Mouse (Mus musculus) liver, embryonic 13.5 days (tissue): ENCODE results near the gene Tubb5. TPM values are rescaled to one million over a fixed set of nuclear protein-coding genes. Genes with fewer than 3 reads are reported as not detected.
A peak's percentile ranks its signal among the peaks of the same experiment; 100 is the strongest.

ENCODE experiments used
- ATAC-seq: fragments of 200-750 bp; cut with Nextera tagmentation; 2 replicates; pipeline ENCODE4 v1.8.0; 2017; ENCODE audit warnings: low read depth, mild to moderate bottlenecking, moderate number of reproducible peaks, moderate library complexity
- DNase-seq: peaks from one replicate; pipeline ENCODE4 v3.0.0; 2022
- H3K27ac ChIP-seq: fragments of 300-500 bp; sonication (generic); 2 replicates; pipeline ENCODE4 v1.5.1; 2015; ENCODE audit warnings: moderate library complexity, mild to moderate bottlenecking, inconsistent platforms
- H3K27me3 ChIP-seq: fragments of 300-500 bp; sonication (generic); 2 replicates; pipeline ENCODE4 v1.6.1; 2015; ENCODE audit warnings: mild to moderate bottlenecking, inconsistent platforms
- H3K36me3 ChIP-seq: fragments of 300-500 bp; sonication (generic); 2 replicates; pipeline ENCODE4 v1.6.1; 2015; ENCODE audit warnings: mild to moderate bottlenecking, inconsistent platforms
- H3K4me1 ChIP-seq: fragments of 300-500 bp; sonication (generic); replicated peaks from 2 replicates; pipeline ENCODE4 v1.6.1; 2015; ENCODE audit warnings: inconsistent platforms
- H3K4me2 ChIP-seq: fragments of 300-500 bp; sonication (generic); 2 replicates; pipeline ENCODE4 v1.6.1; 2015; ENCODE audit warnings: inconsistent platforms, mild to moderate bottlenecking, moderate library complexity
- H3K4me3 ChIP-seq: fragments of 300-500 bp; sonication (generic); replicated peaks from 2 replicates; pipeline ENCODE4 v1.5.1; 2015; ENCODE audit warnings: mild to moderate bottlenecking, inconsistent platforms
- H3K9ac ChIP-seq: fragments of 300-500 bp; sonication (generic); 2 replicates; pipeline ENCODE4 v1.6.1; 2015; ENCODE audit warnings: mild to moderate bottlenecking, inconsistent platforms
- H3K9me3 ChIP-seq: fragments of 300-500 bp; sonication (generic); replicated peaks from 2 replicates; pipeline ENCODE4 v1.6.1; 2016; ENCODE audit warnings: inconsistent platforms
- WGBS: fragments of 180-500 bp; shearing (Covaris S2); methylation state at CpG from one replicate; pipeline ENCODE4 v1.1.7; 2015; ENCODE audit not compliant: insufficient replicate concordance; 5-methylcytosine and 5-hydroxymethylcytosine counted together
- polyA plus RNA-seq: library from polyadenylated mRNA; unstranded; fragments of >200 nt; fragmentation: Nextera tagmentation; extraction: Ambion mirVana; gene quantifications from 2 replicates; pipeline ENCODE4 v1.2.1, GENCODE M21; 2015

Tubb5 gene
- 520 and 547 TPM in 2 replicates for polyA plus RNA-seq

- Histone ChIP-seq H3K36me3 (peaks cover 38% of the 10 kb centered on the region), H3K4me2 (peak within 1 kb of the TSS; percentile 95), H3K9me3 (no peaks in the 10 kb centered on the region), H3K27me3 (no peaks in the 10 kb centered on the region), H3K27ac (peak within 1 kb of the TSS; percentile 98), H3K9ac (peak within 1 kb of the TSS; percentile 98), H3K4me3 (peak within 1 kb of the TSS; percentile 93), H3K4me1 (peaks cover 75% of the 10 kb centered on the region)
- peak; percentile 96 for DNase-seq
- ATAC-seq: peak; percentile 69
- under 1% methylated on average over 29 of the region's 29 CpGs for WGBS
Observed at GRCm38 (mm10) chr17:35838122-35838544, at the start of gene Tubb5. TSS of gene Tubb5 (minus strand) at chr17:35838306.

GRCm38 (mm10) chr17:35887725-35888124 is 49.6 kb upstream of the Tubb5 start:
- Histone ChIP-seq H3K4me1 (no peaks in the 10 kb centered on the region), H3K4me2 (no peak overlapping the region), H3K27ac (no peak overlapping the region), H3K4me3 (no peak overlapping the region), H3K9me3 (no peaks in the 10 kb centered on the region), H3K27me3 (no peaks in the 10 kb centered on the region), H3K36me3 (peaks cover 99% of the 10 kb centered on the region), H3K9ac (no peak overlapping the region)
- 86% methylated on average over 9 of the region's 17 CpGs for WGBS
- DNase-seq: no peak
- ATAC-seq: no peak

GRCm38 (mm10) chr17:35883777-35884176 is 45.7 kb upstream of the Tubb5 start:
- H3K4me3 ChIP-seq: no peak overlapping the region
- no peak for ATAC-seq
- 91% methylated on average over 14 of the region's 14 CpGs for WGBS
- no peak for DNase-seq
- H3K27me3 ChIP-seq: no peaks in the 10 kb centered on the region
- H3K4me2 ChIP-seq: no peak overlapping the region
- H3K9ac ChIP-seq: no peak overlapping the region
- H3K9me3 ChIP-seq: no peaks in the 10 kb centered on the region
- H3K4me1 ChIP-seq: peaks cover 20% of the 10 kb centered on the region
- H3K27ac ChIP-seq: no peak overlapping the region
- peaks cover 77% of the 10 kb centered on the region for H3K36me3 ChIP-seq

GRCm38 (mm10) chr17:35882924-35883323 is 44.8 kb upstream of the Tubb5 start:
- 85% methylated on average over 17 of the region's 17 CpGs for WGBS
- peaks cover 68% of the 10 kb centered on the region for H3K36me3 ChIP-seq

GRCm38 (mm10) chr17:35879245-35880057 is 41.3 kb upstream of the Tubb5 start, which contains the start of gene Dhx16:
TSS of gene Dhx16 (plus strand) at chr17:35879819.
- 5% methylated on average over 66 of the region's 66 CpGs for WGBS

More at GRCm38 (mm10) chr17:35882924-35883323, 44.8 kb upstream of the Tubb5 start:
- ATAC-seq: no peak
- Histone ChIP-seq H3K4me1 (peaks cover 20% of the 10 kb centered on the region), H3K4me3 (no peak overlapping the region), H3K27ac (no peak overlapping the region), H3K9ac (no peak overlapping the region), H3K27me3 (no peaks in the 10 kb centered on the region), H3K4me2 (no peak overlapping the region), H3K9me3 (no peaks in the 10 kb centered on the region)
- no peak for DNase-seq

GRCm38 (mm10) chr17:35874721-35875120 is 36.6 kb upstream of the Tubb5 start:
- ATAC-seq: no peak
- 75% methylated on average over 6 of the region's 6 CpGs for WGBS
- Histone ChIP-seq H3K9ac (no peak overlapping the region), H3K27ac (0 out of 2 replicates have a peak overlapping the region, but pooled peaks have one; percentile 0), H3K9me3 (0 out of 2 replicates have a peak, but pooled peaks cover 3% of the 10 kb centered on the region), H3K4me1 (peaks cover 42% of the 10 kb centered on the region), H3K4me3 (no peak overlapping the region), H3K4me2 (no peak overlapping the region), H3K27me3 (peaks cover 9% of the 10 kb centered on the region), H3K36me3 (peaks cover 15% of the 10 kb centered on the region)
- no peak for DNase-seq

More at GRCm38 (mm10) chr17:35879245-35880057, 41.3 kb upstream of the Tubb5 start, which contains the start of gene Dhx16:
- Histone ChIP-seq H3K27ac (peak within 1 kb of the TSS; percentile 81), H3K4me3 (peak within 1 kb of the TSS; percentile 96), H3K27me3 (no peaks in the 10 kb centered on the region), H3K4me2 (peak within 1 kb of the TSS; percentile 88), H3K36me3 (peaks cover 42% of the 10 kb centered on the region), H3K9me3 (no peaks in the 10 kb centered on the region), H3K9ac (peak within 1 kb of the TSS; percentile 94), H3K4me1 (peaks cover 25% of the 10 kb centered on the region)
- ATAC-seq (peak; percentile 90), DNase-seq (peak; percentile 86)

- Histone ChIP-seq H3K4me1 (peaks cover 46% of the 10 kb centered on the region), H3K4me2 (peak overlapping the region; percentile 10), H3K27me3 (peaks cover 16% of the 10 kb centered on the region), H3K9ac (peak overlapping the region; percentile 39; the same call in 1 of the 2 replicates), H3K36me3 (peaks cover 15% of the 10 kb centered on the region), H3K9me3 (0 out of 2 replicates have a peak, but pooled peaks cover 3% of the 10 kb centered on the region), H3K27ac (peak overlapping the region; percentile 35; the same call in 1 of the 2 replicates), H3K4me3 (no peak overlapping the region)
- peak; percentile 79 for DNase-seq
- peak; percentile 58 for ATAC-seq
- WGBS: 9% methylated on average over 21 of the region's 21 CpGs
Observed at GRCm38 (mm10) chr17:35873774-35874519, 35.8 kb upstream of the Tubb5 start.

GRCm38 (mm10) chr17:35870884-35871696 is 33.0 kb upstream of the Tubb5 start:
- Histone ChIP-seq H3K4me3 (peak overlapping the region; percentile 57), H3K27me3 (peaks cover 45% of the 10 kb centered on the region), H3K9ac (no peak overlapping the region), H3K4me2 (peak overlapping the region; percentile 86), H3K27ac (peak overlapping the region; percentile 87), H3K36me3 (peaks cover 15% of the 10 kb centered on the region), H3K9me3 (0 out of 2 replicates have a peak, but pooled peaks cover 3% of the 10 kb centered on the region), H3K4me1 (peaks cover 73% of the 10 kb centered on the region)
- WGBS: 33% methylated on average over 8 of the region's 8 CpGs
- ATAC-seq (no peak), DNase-seq (no peak)

GRCm38 (mm10) chr17:35870151-35870883 is 32.2 kb upstream of the Tubb5 start:
- no peak overlapping the region for H3K9ac ChIP-seq
- peak overlapping the region; percentile 57 for H3K4me3 ChIP-seq
- 20% methylated on average over 9 of the region's 9 CpGs for WGBS
- H3K9me3 ChIP-seq: 0 out of 2 replicates have a peak, but pooled peaks cover 3% of the 10 kb centered on the region
- DNase-seq (no peak), ATAC-seq (peak; percentile 22; the same call in 1 of the 2 replicates)
- peak overlapping the region; percentile 87 for H3K27ac ChIP-seq
- H3K27me3 ChIP-seq: peaks cover 53% of the 10 kb centered on the region
- H3K4me2 ChIP-seq: peak overlapping the region; percentile 86
- peaks cover 15% of the 10 kb centered on the region for H3K36me3 ChIP-seq
- peaks cover 81% of the 10 kb centered on the region for H3K4me1 ChIP-seq
